Mouse (Mus musculus) lung, embryonic 15.5 days (tissue): Measurements from ENCODE around the gene 2700097O09Rik. TPM values are rescaled to one million over a fixed set of nuclear protein-coding genes. Genes with fewer than 3 reads are reported as not detected.

ENCODE experiments used
- ATAC-seq: fragments of 200-750 bp; cut with Nextera tagmentation; 2 replicates; pipeline ENCODE4 v1.8.0; 2017; ENCODE audit warnings: moderate number of reproducible peaks, borderline replicate concordance; ENCODE audit not compliant: low FRiP score, low TSS enrichment; ENCODE audit errors: extremely low read depth
- H3K27ac ChIP-seq: fragments of 300-500 bp; sonication (generic); 2 replicates; pipeline ENCODE4 v1.5.1; 2015; ENCODE audit warnings: moderate library complexity, mild to moderate bottlenecking, inconsistent platforms
- H3K27me3 ChIP-seq: fragments of 300-500 bp; sonication (generic); 2 replicates; pipeline ENCODE4 v1.6.1; 2015; ENCODE audit warnings: inconsistent platforms
- H3K36me3 ChIP-seq: fragments of 300-500 bp; sonication (generic); 2 replicates; pipeline ENCODE4 v1.6.1; 2015; ENCODE audit warnings: inconsistent platforms
- H3K4me1 ChIP-seq: fragments of 300-500 bp; sonication (generic); 2 replicates; pipeline ENCODE4 v1.6.1; 2015; ENCODE audit warnings: inconsistent platforms
- H3K4me2 ChIP-seq: fragments of 300-500 bp; sonication (generic); 2 replicates; pipeline ENCODE4 v1.6.1; 2015; ENCODE audit warnings: inconsistent platforms, mild to moderate bottlenecking, moderate library complexity
- H3K4me3 ChIP-seq: fragments of 300-500 bp; sonication (generic); 2 replicates; pipeline ENCODE4 v1.5.1; 2015; ENCODE audit warnings: mild to moderate bottlenecking, inconsistent platforms
- H3K9ac ChIP-seq: fragments of 300-500 bp; sonication (generic); 2 replicates; pipeline ENCODE4 v1.6.1; 2015; ENCODE audit warnings: inconsistent platforms
- H3K9me3 ChIP-seq: fragments of 300-500 bp; sonication (generic); 2 replicates; pipeline ENCODE4 v1.6.1; 2016; ENCODE audit warnings: inconsistent platforms
- WGBS: fragments of 180-500 bp; shearing (Covaris S2); methylation state at CpG from one replicate; pipeline ENCODE4 v1.1.7; 2015; 5-methylcytosine and 5-hydroxymethylcytosine counted together
- polyA plus RNA-seq: library from polyadenylated mRNA; unstranded; fragments of >200 nt; fragmentation: Nextera tagmentation; extraction: Ambion mirVana; gene quantifications from 2 replicates; pipeline ENCODE4 v1.2.1, GENCODE M21; 2015

Gene 2700097O09Rik
- polyA plus RNA-seq, 1 experiment from 2014 or later = 37.7 TPM

- H3K36me3 ChIP-seq = 0 out of 2 replicates have a peak, but pooled peaks cover 3% of the 10 kb centered on the region
- no peak overlapping the region for H3K4me3 ChIP-seq
- no peak overlapping the region for H3K9ac ChIP-seq
- H3K9me3 ChIP-seq = no peaks in the 10 kb centered on the region
- ATAC-seq = no peak
- H3K27me3 ChIP-seq = no peaks in the 10 kb centered on the region
- H3K4me2 ChIP-seq = no peak overlapping the region
- WGBS = 40% methylated on average over 6 of the region's 6 CpGs
- peaks cover 31% of the 10 kb centered on the region for H3K4me1 ChIP-seq
- H3K27ac ChIP-seq = peak overlapping the region; percentile 64
These were observed 19.6 kb downstream of the 2700097O09Rik start for GRCm38 (mm10) chr12:55060212-55060898.

DNA sequence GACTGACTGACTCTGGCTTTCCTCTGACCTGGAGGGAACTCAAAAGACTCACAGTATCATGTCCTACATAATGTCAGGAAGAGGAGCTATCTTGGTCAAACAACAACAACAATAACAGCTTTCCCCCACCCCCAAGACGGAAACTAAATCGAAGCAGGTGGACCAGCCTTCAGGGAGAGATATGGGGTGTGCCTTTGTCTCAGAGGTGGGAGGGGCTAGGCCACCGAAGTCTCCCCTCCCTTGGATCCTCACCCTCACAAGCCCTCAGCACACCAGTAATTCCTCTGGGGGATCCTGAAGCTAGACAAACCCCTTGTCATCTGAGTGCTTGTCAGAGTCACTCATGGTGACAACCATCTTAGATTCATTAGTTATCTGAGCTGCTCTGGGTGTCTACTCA is 20.1 kb downstream of the 2700097O09Rik start:
- Histone ChIP-seq H3K36me3 (0 out of 2 replicates have a peak, but pooled peaks cover 3% of the 10 kb centered on the region), H3K27ac (no peak overlapping the region), H3K9me3 (no peaks in the 10 kb centered on the region), H3K27me3 (no peaks in the 10 kb centered on the region), H3K4me1 (peaks cover 34% of the 10 kb centered on the region), H3K4me2 (no peak overlapping the region), H3K4me3 (no peak overlapping the region), H3K9ac (no peak overlapping the region)
- ATAC-seq = peak; percentile 13; the same call in 1 of the 2 replicates
- 28% methylated on average over 3 of the region's 3 CpGs for WGBS

GRCm38 (mm10) chr12:55058865-55059615 is 20.9 kb downstream of the 2700097O09Rik start:
- Histone ChIP-seq H3K9me3 (no peaks in the 10 kb centered on the region), H3K27me3 (no peaks in the 10 kb centered on the region), H3K9ac (no peak overlapping the region), H3K36me3 (0 out of 2 replicates have a peak, but pooled peaks cover 3% of the 10 kb centered on the region), H3K4me3 (no peak overlapping the region), H3K4me1 (peaks cover 34% of the 10 kb centered on the region), H3K27ac (no peak overlapping the region), H3K4me2 (no peak overlapping the region)
- 52% methylated on average over 6 of the region's 6 CpGs for WGBS
- ATAC-seq = peak; percentile 55; the same call in 1 of the 2 replicates

GRCm38 (mm10) chr12:55056703-55057102 is 23.2 kb downstream of the 2700097O09Rik start:
- no peak for ATAC-seq
- no peak overlapping the region for H3K4me2 ChIP-seq
- H3K36me3 ChIP-seq = 0 out of 2 replicates have a peak, but pooled peaks cover 3% of the 10 kb centered on the region
- WGBS = 69% methylated on average over 2 of the region's 2 CpGs
- no peaks in the 10 kb centered on the region for H3K27me3 ChIP-seq
- H3K9me3 ChIP-seq = no peaks in the 10 kb centered on the region
- H3K4me3 ChIP-seq = no peak overlapping the region
- H3K4me1 ChIP-seq = peaks cover 23% of the 10 kb centered on the region
- no peak overlapping the region for H3K9ac ChIP-seq
- H3K27ac ChIP-seq = no peak overlapping the region

DNA sequence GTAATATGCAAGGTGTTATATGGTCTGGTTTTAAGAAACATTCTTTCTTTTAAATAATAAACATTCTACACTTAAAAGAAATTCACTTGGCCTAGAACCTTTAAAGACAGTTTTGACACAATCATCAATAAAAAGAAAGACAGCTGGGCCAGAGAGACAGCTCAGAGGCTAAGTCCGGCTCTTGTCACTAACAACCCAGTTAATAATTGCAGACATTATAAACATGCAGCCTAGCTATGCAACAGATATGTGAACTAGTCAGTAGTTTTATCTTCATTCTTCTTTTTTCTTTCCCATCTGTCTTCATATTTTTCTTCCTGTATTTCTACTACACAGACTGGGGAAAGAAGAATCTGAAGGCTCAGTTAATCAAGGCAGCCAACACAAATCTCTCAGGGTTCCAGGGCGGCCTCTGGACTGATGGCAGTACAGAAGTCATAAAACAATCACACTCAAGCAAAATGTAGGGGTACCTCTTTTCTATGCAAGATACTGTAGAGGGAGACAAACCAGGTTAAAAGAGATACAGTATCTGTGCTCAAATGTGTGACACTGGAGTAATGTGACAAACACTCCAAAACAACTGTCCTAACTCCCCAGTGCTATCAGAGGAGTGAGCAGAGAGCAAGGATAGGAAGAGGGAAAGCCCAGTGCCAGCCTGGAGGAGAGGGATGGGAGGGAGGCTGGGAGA is 25.2 kb downstream of the 2700097O09Rik start:
- Histone ChIP-seq H3K9ac (no peak overlapping the region), H3K9me3 (no peaks in the 10 kb centered on the region), H3K27ac (no peak overlapping the region), H3K36me3 (0 out of 2 replicates have a peak, but pooled peaks cover 3% of the 10 kb centered on the region), H3K4me2 (no peak overlapping the region), H3K4me1 (peaks cover 8% of the 10 kb centered on the region), H3K4me3 (no peak overlapping the region), H3K27me3 (no peaks in the 10 kb centered on the region)
- ATAC-seq = no peak
- 42% methylated on average over 2 of the region's 2 CpGs for WGBS

DNA sequence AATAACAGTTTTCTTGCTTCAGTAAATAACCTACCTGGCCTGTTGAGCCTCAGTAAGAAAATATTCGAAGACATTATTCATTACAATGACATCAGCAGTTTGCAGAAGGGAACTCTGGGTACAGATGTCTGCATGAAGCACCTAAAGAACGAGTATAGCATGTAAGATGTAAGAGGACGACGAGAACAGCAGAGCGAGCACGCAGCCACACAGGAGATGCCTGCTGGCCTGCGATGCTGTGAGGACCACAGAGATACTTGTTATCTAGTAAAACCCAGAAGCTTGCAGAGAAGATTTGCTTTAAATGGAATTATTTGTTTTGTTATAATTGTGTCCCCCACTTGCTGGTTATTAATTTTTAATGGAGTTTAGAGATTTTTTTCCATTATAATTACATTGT is 26.6 kb downstream of the 2700097O09Rik start:
- 0 out of 2 replicates have a peak, but pooled peaks cover 3% of the 10 kb centered on the region for H3K4me1 ChIP-seq

DNA sequence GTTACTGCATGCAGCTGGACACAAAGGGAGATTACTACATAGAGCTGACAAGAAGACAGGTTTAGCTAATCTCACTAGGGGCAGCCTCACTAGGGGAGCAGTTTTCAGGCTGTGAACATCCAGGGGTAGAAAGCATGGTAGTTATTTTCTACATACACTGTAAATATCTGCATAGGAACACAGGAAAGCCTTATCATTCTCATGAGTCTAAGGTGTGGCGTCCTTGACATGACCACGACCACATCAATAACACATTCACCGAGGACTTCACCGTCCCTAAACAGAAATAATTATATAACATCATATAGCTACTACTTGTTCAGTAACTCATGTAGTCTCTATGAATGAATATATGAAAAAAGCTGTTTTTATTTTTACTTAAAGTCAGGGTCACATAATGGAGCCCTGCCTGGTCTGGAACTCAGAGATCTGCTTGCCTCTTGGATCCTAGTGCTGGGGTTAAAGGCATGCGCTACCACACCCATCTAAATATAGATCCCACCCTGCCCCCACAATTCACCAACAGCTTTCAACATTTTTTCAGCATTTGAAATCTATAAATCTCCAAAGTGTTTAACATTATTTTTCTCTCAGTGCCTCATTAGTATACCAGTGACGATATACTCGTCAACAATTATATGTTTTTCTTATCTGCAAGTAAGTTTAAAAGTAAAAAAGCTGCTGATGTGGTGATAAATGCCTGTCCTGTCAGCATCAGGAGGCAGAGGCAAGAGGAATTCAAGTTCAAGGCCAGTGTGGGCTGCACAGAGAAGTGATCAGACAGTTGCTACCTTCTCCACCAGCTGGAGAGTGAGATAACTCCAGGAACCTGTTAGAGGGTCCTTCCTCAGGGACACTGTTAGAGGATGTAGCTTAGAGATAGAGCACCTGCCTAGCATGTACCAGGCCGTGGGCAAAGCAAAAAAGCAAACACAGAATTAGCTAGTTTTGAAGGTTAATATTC is 28.4 kb downstream of the 2700097O09Rik start:
- H3K36me3 ChIP-seq = no peaks in the 10 kb centered on the region
- H3K27me3 ChIP-seq = no peaks in the 10 kb centered on the region
- H3K4me3 ChIP-seq = no peak overlapping the region
- H3K4me2 ChIP-seq = no peak overlapping the region
- no peak overlapping the region for H3K9ac ChIP-seq
- no peak overlapping the region for H3K27ac ChIP-seq
- no peak; the same call in 1 of the 2 replicates for ATAC-seq
- no peaks in the 10 kb centered on the region for H3K9me3 ChIP-seq
- H3K4me1 ChIP-seq = 0 out of 2 replicates have a peak, but pooled peaks cover 3% of the 10 kb centered on the region
- 84% methylated on average over 8 of the region's 8 CpGs for WGBS

More for the DNA sequence above, 26.6 kb downstream of the 2700097O09Rik start:
- Histone ChIP-seq H3K9me3 (no peaks in the 10 kb centered on the region), H3K27me3 (no peaks in the 10 kb centered on the region), H3K9ac (no peak overlapping the region), H3K4me2 (no peak overlapping the region), H3K27ac (no peak overlapping the region), H3K36me3 (0 out of 2 replicates have a peak, but pooled peaks cover 3% of the 10 kb centered on the region), H3K4me3 (no peak overlapping the region)
- WGBS = 87% methylated on average over 7 of the region's 7 CpGs
- ATAC-seq = no peak

- no peak overlapping the region for H3K27ac ChIP-seq
- 92% methylated on average over 8 of the region's 8 CpGs for WGBS
- no peak overlapping the region for H3K4me3 ChIP-seq
- H3K4me1 ChIP-seq = 0 out of 2 replicates have a peak, but pooled peaks cover under 1% of the 10 kb centered on the region
- H3K27me3 ChIP-seq = no peaks in the 10 kb centered on the region
- ATAC-seq = no peak
- no peak overlapping the region for H3K4me2 ChIP-seq
- H3K9ac ChIP-seq = no peak overlapping the region
- no peaks in the 10 kb centered on the region for H3K36me3 ChIP-seq
- no peaks in the 10 kb centered on the region for H3K9me3 ChIP-seq
These were observed 30.1 kb downstream of the 2700097O09Rik start for GRCm38 (mm10) chr12:55049731-55050353.

DNA sequence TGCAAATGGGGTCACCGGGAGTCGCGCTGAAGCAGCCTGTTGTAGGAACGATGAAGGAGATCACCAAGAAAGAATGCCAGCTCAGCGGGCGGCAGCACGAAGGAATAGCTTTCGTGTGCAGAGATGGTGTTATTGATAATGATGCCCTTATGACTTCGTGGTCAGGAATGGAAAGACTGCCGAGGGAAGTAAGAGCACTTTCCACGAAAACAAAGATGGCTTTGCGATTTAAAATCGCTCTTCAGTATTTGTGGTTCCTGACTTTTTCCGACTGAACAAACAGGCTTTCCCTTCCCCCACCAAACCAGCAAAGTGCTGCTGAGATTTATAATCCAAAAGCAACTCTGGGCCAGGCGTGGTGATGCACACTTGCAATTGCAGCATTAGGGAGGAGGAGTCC is 38.9 kb downstream of the 2700097O09Rik start:
- Histone ChIP-seq H3K4me2 (no peak overlapping the region), H3K4me3 (no peak overlapping the region), H3K9ac (no peak overlapping the region), H3K9me3 (no peaks in the 10 kb centered on the region), H3K36me3 (no peaks in the 10 kb centered on the region), H3K27me3 (no peaks in the 10 kb centered on the region), H3K4me1 (no peaks in the 10 kb centered on the region), H3K27ac (no peak overlapping the region)
- ATAC-seq = no peak
- WGBS = 53% methylated on average over 15 of the region's 15 CpGs

GRCm38 (mm10) chr12:55027088-55027487 is 52.8 kb downstream of the 2700097O09Rik start:
- 18% methylated on average over 3 of the region's 3 CpGs for WGBS
- ATAC-seq = no peak
- Histone ChIP-seq H3K4me1 (no peaks in the 10 kb centered on the region), H3K27me3 (no peaks in the 10 kb centered on the region), H3K27ac (no peak overlapping the region), H3K9me3 (no peaks in the 10 kb centered on the region), H3K4me3 (no peak overlapping the region), H3K9ac (no peak overlapping the region), H3K4me2 (no peak overlapping the region), H3K36me3 (no peaks in the 10 kb centered on the region)
